Mouse (Mus musculus) ES-E14 (cell line): Measurements from ENCODE around the gene Stx5a. TPM values are rescaled to one million over a fixed set of nuclear protein-coding genes. Genes with fewer than 3 reads are reported as not detected.
A peak's percentile ranks its signal among the peaks of the same experiment; 100 is the strongest.

Experiments used
- DNase-seq: peaks from one replicate; pipeline ENCODE4 v3.0.0-alpha.2; 2013; ENCODE audit warnings: low read depth, low spot score
- H3K27ac ChIP-seq: 2 replicates; pipeline ENCODE4 v1.5.1; 2012; ENCODE audit warnings: low read depth, mild to moderate bottlenecking, low read length, moderate library complexity, mixed read lengths; ENCODE audit not compliant: poor library complexity, insufficient read depth, severe bottlenecking
- H3K36me3 ChIP-seq: 2 replicates; pipeline ENCODE4 v1.6.1; 2012; ENCODE audit warnings: mild to moderate bottlenecking, low read length, moderate library complexity, mixed read lengths; ENCODE audit not compliant: control insufficient read depth, poor library complexity, insufficient read depth, severe bottlenecking
- H3K4me1 ChIP-seq, 2 experiments: fragments of 150-350 bp in 1 of 2; sonication (generic) in 1 of 2; 2 replicates each; pipeline ENCODE4 v1.6.1; 2012; ENCODE audit warnings: low read length in 2 of 2, mild to moderate bottlenecking in 1 of 2, mixed read lengths in 1 of 2; ENCODE audit not compliant: control insufficient read depth in 2 of 2, insufficient read depth in 2 of 2, poor library complexity in 1 of 2
- H3K4me3 ChIP-seq, 2 experiments: fragments of 150-350 bp in 1 of 2; sonication (generic) in 1 of 2; 2 replicates each; pipeline ENCODE4 v1.5.1; 2012; ENCODE audit warnings: low read length in 2 of 2, low read depth in 1 of 2, mild to moderate bottlenecking in 1 of 2, mixed read lengths in 1 of 2; ENCODE audit not compliant: insufficient read depth in 1 of 2, poor library complexity in 1 of 2, severe bottlenecking in 1 of 2
- H3K9ac ChIP-seq: 2 replicates; pipeline ENCODE4 v1.6.1; 2012; ENCODE audit warnings: low read depth, mild to moderate bottlenecking, low read length, mixed read lengths; ENCODE audit not compliant: poor library complexity, insufficient read depth, severe bottlenecking
- H3K9me3 ChIP-seq: fragments of 150-350 bp; sonication (generic); 2 replicates; pipeline ENCODE4 v1.6.1; 2012; ENCODE audit warnings: low read depth, mild to moderate bottlenecking, low read length; ENCODE audit not compliant: control insufficient read depth, insufficient read depth
- CHD2 ChIP-seq: IDR thresholded peaks from 2 replicates; pipeline ENCODE4 v1.6.1; 2014; ENCODE audit warnings: mild to moderate bottlenecking, low read depth, low read length, inconsistent platforms
- HCFC1 ChIP-seq: IDR thresholded peaks from 2 replicates; pipeline ENCODE4 v1.6.1; 2012; ENCODE audit warnings: low read length, inconsistent platforms, borderline replicate concordance; ENCODE audit not compliant: insufficient read depth
- MAFK ChIP-seq: IDR thresholded peaks from 2 replicates; pipeline ENCODE4 v1.6.1; 2014; ENCODE audit warnings: mild to moderate bottlenecking, low read depth, low read length, inconsistent platforms; ENCODE audit not compliant: insufficient read depth
- ZC3H11A ChIP-seq: IDR thresholded peaks from 2 replicates; pipeline ENCODE4 v1.6.1; 2012; ENCODE audit warnings: low read depth, mild to moderate bottlenecking, inconsistent platforms, low read length, borderline replicate concordance
- ZNF384 ChIP-seq: IDR thresholded peaks from 2 replicates; pipeline ENCODE4 v1.6.1; 2012; ENCODE audit warnings: low read depth, low read length, inconsistent platforms
- in situ Hi-C, 2 experiments: fragments of 600-800 bp; cut with MboI; formaldehyde crosslinking; loops; one replicate each; pipeline ENCODE4 v1.15.1; 2025; ENCODE audit warnings: low sequenced_read_pairs in 2 of 2, inconsistent platforms in 1 of 2; ENCODE audit not compliant: unreplicated experiment in 2 of 2
- total RNA-seq: library from RNA; depleted of rRNA; stranded (reverse); fragments of 300-350 nt; gene quantifications from 2 replicates; pipeline ENCODE4 v1.2.3, GENCODE M21; 2012; rRNA removed

Stx5a gene
- total RNA-seq: 66.3 and 73.2 TPM in 2 replicates

DNA sequence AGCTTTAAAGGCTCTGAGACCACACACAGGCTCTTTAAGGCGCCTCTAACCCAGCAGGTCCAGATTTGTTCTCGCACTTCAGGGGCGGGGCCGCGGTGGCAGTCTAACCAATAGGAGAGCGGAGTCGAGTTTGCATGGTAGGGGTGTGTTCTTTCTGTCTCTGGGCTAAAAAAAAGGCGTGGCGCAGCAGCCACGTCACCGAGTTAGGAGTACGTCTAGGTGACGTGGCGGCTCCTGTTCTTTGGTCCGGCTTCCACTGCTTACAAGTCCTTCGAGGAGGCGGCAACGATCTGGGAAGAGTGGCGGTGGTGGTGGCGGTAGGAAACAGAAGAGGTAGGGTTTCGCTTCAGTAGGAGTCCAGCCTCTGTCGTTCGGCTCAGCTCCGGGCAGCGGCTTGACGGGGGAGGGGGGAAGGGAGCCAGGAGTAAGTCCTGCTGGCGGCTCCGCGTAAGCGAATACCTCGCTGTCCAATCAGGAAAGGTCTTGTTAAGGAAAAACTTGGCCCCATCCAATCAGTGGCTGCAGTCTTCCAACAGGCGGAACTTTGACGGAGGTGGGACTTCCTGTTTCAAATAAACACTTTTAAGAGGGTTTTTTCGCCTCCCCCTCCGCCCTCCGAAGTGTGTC is at the start of gene Stx5a:
Gene Stx5a, plus strand, starts transcription at position 171 of the 627 bp plus-strand sequence.
- Histone ChIP-seq H3K9me3 (no peaks in the 10 kb centered on the region), H3K4me3 (peak within 1 kb of the TSS; percentile 88 to 89), H3K27ac (peak within 1 kb of the TSS; percentile 95), H3K36me3 (peaks cover 28% of the 10 kb centered on the region), H3K9ac (peak within 1 kb of the TSS; percentile 96), H3K4me1 (no peaks in the 10 kb centered on the region)
- peak; percentile 98 for DNase-seq
- TF ChIP-seq ZC3H11A (no peak), MAFK (no peak), HCFC1 (no peak), CHD2 (peak; percentile 85), ZNF384 (0 out of 2 replicates have a peak, but pooled peaks have one; percentile 36)
- in situ Hi-C loops: no loop called here

DNA sequence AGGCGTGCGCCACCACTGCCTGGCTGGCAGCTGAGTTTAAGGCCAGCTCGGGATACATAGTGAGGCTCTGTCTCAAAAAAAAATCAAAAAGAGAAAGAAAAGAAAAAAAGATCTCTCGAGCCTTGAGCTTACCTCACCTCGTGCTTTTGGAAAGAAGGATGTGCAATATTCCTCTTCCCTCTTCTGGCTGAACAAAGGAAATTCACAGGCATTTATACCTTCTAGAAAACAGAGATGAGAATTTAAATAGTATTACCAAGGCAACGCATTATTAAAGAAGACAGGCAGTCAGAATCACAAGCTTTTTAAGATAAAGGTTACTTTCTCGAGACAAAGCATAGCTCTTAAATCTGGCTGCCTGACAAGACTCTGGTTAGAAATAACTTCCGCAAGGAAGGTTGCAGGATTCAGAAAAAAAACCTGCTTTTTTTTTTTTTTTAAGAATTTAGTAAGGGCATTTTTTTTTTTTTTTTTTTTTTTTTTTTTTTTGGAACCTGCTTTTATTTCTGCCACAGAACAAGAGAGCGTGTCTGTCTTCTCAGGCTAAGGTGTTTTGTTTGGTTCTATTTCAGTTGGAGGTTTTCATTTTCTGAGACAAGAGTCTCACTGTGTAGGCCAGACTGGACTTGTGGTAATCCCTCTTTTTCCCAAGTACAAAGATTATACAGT is 49.2 kb upstream of the Stx5a start:
- Histone ChIP-seq H3K9me3 (no peaks in the 10 kb centered on the region), H3K27ac (peak overlapping the region; percentile 38; the same call in 1 of the 2 replicates), H3K9ac (no peak overlapping the region), H3K36me3 (no peaks in the 10 kb centered on the region), H3K4me3 (no peak overlapping the region), H3K4me1 (peaks cover 3 to 24% of the 10 kb centered on the region in 2 experiments; a peak in 3 of 4 replicates)
- in situ Hi-C loops: no loop called here
- no peak for DNase-seq
- TF ChIP-seq HCFC1 (no peak), ZNF384 (peak; percentile 85), CHD2 (no peak), MAFK (no peak)

GRCm38 (mm10) chr19:8692740-8693139 is 48.5 kb upstream of the Stx5a start:
- peaks cover 3 to 24% of the 10 kb centered on the region in 2 experiments; a peak in 3 of 4 replicates for H3K4me1 ChIP-seq
- H3K9me3 ChIP-seq: no peaks in the 10 kb centered on the region
- no peak overlapping the region for H3K4me3 ChIP-seq
- H3K36me3 ChIP-seq: no peaks in the 10 kb centered on the region
- peak overlapping the region; percentile 38; the same call in 1 of the 2 replicates for H3K27ac ChIP-seq
- DNase-seq: no peak
- TF ChIP-seq ZC3H11A: no peak
- TF ChIP-seq CHD2: no peak
- no peak for TF ChIP-seq HCFC1
- TF ChIP-seq MAFK: no peak
- no peak for TF ChIP-seq ZNF384
- in situ Hi-C loops: no loop called here
- H3K9ac ChIP-seq: no peak overlapping the region

DNA sequence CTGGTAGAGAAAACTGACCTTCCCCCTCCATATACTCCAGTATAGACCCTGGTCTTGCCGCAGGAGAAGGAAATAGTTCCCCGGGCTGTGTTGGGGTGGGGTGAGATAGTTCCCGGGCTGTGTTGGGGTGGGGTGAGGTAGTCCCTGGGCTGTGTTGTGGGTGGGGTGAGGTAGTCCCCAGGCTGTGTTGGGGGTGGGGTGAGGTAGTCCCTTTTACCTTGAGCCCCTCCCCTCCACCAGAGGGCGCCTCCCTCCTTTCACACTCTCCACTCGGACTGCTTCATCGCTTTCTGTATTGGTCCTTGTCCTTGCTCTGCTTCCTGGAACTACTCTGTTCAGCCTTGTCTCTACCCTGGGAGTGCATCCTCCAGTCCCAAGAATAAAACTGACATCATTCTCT is 45.9 kb upstream of the Stx5a start:
- TF ChIP-seq CHD2 (no peak), HCFC1 (peak; percentile 47; the same call in 1 of the 2 replicates)
- DNase-seq: peak; percentile 80
- Histone ChIP-seq H3K27ac (no peak overlapping the region), H3K4me3 (no peak overlapping the region), H3K4me1 (peaks cover 3 to 24% of the 10 kb centered on the region in 2 experiments; a peak in 3 of 4 replicates), H3K9ac (no peak overlapping the region; the same call in 1 of the 2 replicates), H3K9me3 (no peaks in the 10 kb centered on the region), H3K36me3 (no peaks in the 10 kb centered on the region)
- in situ Hi-C loops: no loop called here
